Mouse (Mus musculus) inflammation-experienced regulatory T-cells, adult 6 months (primary cell): ENCODE data around the gene Fam166a. TPM values are rescaled to one million over a fixed set of nuclear protein-coding genes. Genes with fewer than 3 reads are reported as not detected.

ENCODE experiments used
- ATAC-seq: one replicate; pipeline ENCODE4 v1.8.0; 2017
- polyA plus RNA-seq, 3 experiments: library from polyadenylated mRNA; unstranded; fragments of 100-300 nt; shearing (Covaris generic); gene quantifications; one replicate each; pipeline ENCODE4 v1.2.1; 2017

Gene Fam166a
- polyA plus RNA-seq = not detected

GRCm38 (mm10) chr2:25218445-25218844 lies at the start of gene Fam166a:
Gene Fam166a, plus strand, starts transcription at chr2:25218745.
- ATAC-seq = no peak

- ATAC-seq = no peak
Measured at GRCm38 (mm10) chr2:25169778-25170177, 48.8 kb upstream of the Fam166a start.

- peak; percentile 38 for ATAC-seq
Measured at GRCm38 (mm10) chr2:25170326-25171100, 48.0 kb upstream of the Fam166a start.

- ATAC-seq = no peak
Measured at GRCm38 (mm10) chr2:25171101-25171768, 47.3 kb upstream of the Fam166a start.

- ATAC-seq = no peak
Measured at GRCm38 (mm10) chr2:25171769-25172153, 46.8 kb upstream of the Fam166a start.

GRCm38 (mm10) chr2:25172629-25173028 lies 45.9 kb upstream of the Fam166a start:
- no peak for ATAC-seq

- no peak for ATAC-seq
Measured at GRCm38 (mm10) chr2:25173821-25174220, 44.7 kb upstream of the Fam166a start.

- ATAC-seq = no peak
Measured at GRCm38 (mm10) chr2:25174866-25175689, 43.5 kb upstream of the Fam166a start.

GRCm38 (mm10) chr2:25175690-25176078 lies 42.9 kb upstream of the Fam166a start:
- no peak for ATAC-seq

- ATAC-seq = no peak
Measured at GRCm38 (mm10) chr2:25176573-25176972, 42.0 kb upstream of the Fam166a start.

GRCm38 (mm10) chr2:25177076-25177475 lies 41.5 kb upstream of the Fam166a start:
- no peak for ATAC-seq

- ATAC-seq = no peak
Measured at GRCm38 (mm10) chr2:25177685-25178084, 40.9 kb upstream of the Fam166a start.

GRCm38 (mm10) chr2:25178285-25178972 lies 40.1 kb upstream of the Fam166a start:
- ATAC-seq = no peak

- ATAC-seq = no peak
Measured at GRCm38 (mm10) chr2:25179566-25180217, 38.9 kb upstream of the Fam166a start.

GRCm38 (mm10) chr2:25180478-25180903 lies 38.1 kb upstream of the Fam166a start, which contains the start of gene Nrarp:
Gene Nrarp, plus strand, starts transcription at chr2:25180758.
- ATAC-seq = peak; percentile 87

- ATAC-seq = peak; percentile 39
Measured at GRCm38 (mm10) chr2:25180973-25181890, 37.3 kb upstream of the Fam166a start.

GRCm38 (mm10) chr2:25181891-25182397 lies 36.6 kb upstream of the Fam166a start:
- no peak for ATAC-seq

GRCm38 (mm10) chr2:25182664-25183063 lies 35.9 kb upstream of the Fam166a start:
- no peak for ATAC-seq

GRCm38 (mm10) chr2:25183336-25183735 lies 35.2 kb upstream of the Fam166a start:
- no peak for ATAC-seq

- no peak for ATAC-seq
Measured at GRCm38 (mm10) chr2:25184496-25184895, 34.0 kb upstream of the Fam166a start.
